Mouse (Mus musculus) layer of hippocampus, adult 9-11 months (tissue): ENCODE measurements around the gene Olfr523.

ENCODE experiments used
- DNase-seq: peaks from one replicate; pipeline ENCODE4 v3.0.0; 2022

The Olfr523 gene

GRCm38 (mm10) chr7:140184206-140184605 lies 11.2 kb downstream of the Olfr523 start:
- no peak for DNase-seq

GRCm38 (mm10) chr7:140186646-140187620 lies 13.9 kb downstream of the Olfr523 start:
- DNase-seq = peak; percentile 49

- peak; percentile 61 for DNase-seq
These were observed 14.8 kb downstream of the Olfr523 start for GRCm38 (mm10) chr7:140187721-140188390.

- no peak for DNase-seq
These were observed 15.6 kb downstream of the Olfr523 start for GRCm38 (mm10) chr7:140188391-140189328.

- no peak for DNase-seq
These were observed 17.4 kb downstream of the Olfr523 start for GRCm38 (mm10) chr7:140190435-140190834.

- no peak for DNase-seq
These were observed 19.4 kb downstream of the Olfr523 start for GRCm38 (mm10) chr7:140192445-140192844.

GRCm38 (mm10) chr7:140192851-140193250 lies 19.8 kb downstream of the Olfr523 start:
- no peak for DNase-seq

GRCm38 (mm10) chr7:140194031-140194430 lies 21.0 kb downstream of the Olfr523 start:
- no peak for DNase-seq

- DNase-seq = no peak
These were observed 23.0 kb downstream of the Olfr523 start for GRCm38 (mm10) chr7:140196002-140196401.

- no peak for DNase-seq
These were observed 28.1 kb downstream of the Olfr523 start for GRCm38 (mm10) chr7:140201090-140201489.

- DNase-seq = no peak
These were observed 32.8 kb downstream of the Olfr523 start, which contains the start of gene Olfr524 for GRCm38 (mm10) chr7:140205864-140206263. Gene Olfr524 (minus strand): TSS chr7:140205964.

GRCm38 (mm10) chr7:140206904-140207303 lies 33.9 kb downstream of the Olfr523 start:
- DNase-seq = no peak

GRCm38 (mm10) chr7:140208153-140208552 lies 35.1 kb downstream of the Olfr523 start:
- DNase-seq = no peak

- no peak for DNase-seq
These were observed 35.7 kb downstream of the Olfr523 start for GRCm38 (mm10) chr7:140208677-140209076.

GRCm38 (mm10) chr7:140213841-140214240 lies 40.8 kb downstream of the Olfr523 start:
- no peak for DNase-seq

- DNase-seq = no peak
These were observed 45.0 kb downstream of the Olfr523 start, which contains the start of gene Cd163l1 for GRCm38 (mm10) chr7:140217967-140218366. Gene Cd163l1 (plus strand): TSS chr7:140218267.

GRCm38 (mm10) chr7:140219268-140219667 lies 46.3 kb downstream of the Olfr523 start:
- no peak for DNase-seq

GRCm38 (mm10) chr7:140220375-140220774 lies 47.4 kb downstream of the Olfr523 start:
- DNase-seq = no peak

GRCm38 (mm10) chr7:140224209-140224608 lies 51.2 kb downstream of the Olfr523 start:
- DNase-seq = no peak
